Mouse (Mus musculus): ENCODE results near the gene Ptprn2.

Ptprn2 gene

GRCm38 (mm10) chr12:116780419-116780818, 294.9 kb downstream of the Ptprn2 start:
- DNase-seq (ENCODE audit: low spot score in 2 of 2): no peak

GRCm38 (mm10) chr12:116785731-116786130, 300.2 kb downstream of the Ptprn2 start:
- DNase-seq (ENCODE audit: low spot score in 2 of 2): no peak

- no peak for DNase-seq (ENCODE audit: low spot score in 2 of 2)
These were observed 302.8 kb downstream of the Ptprn2 start for GRCm38 (mm10) chr12:116788346-116788745.

GRCm38 (mm10) chr12:116803331-116803730, 317.8 kb downstream of the Ptprn2 start:
- no peak for DNase-seq (ENCODE audit: low spot score in 2 of 2)

- no peak for DNase-seq (ENCODE audit: low spot score in 2 of 2)
These were observed 319.2 kb downstream of the Ptprn2 start for GRCm38 (mm10) chr12:116804712-116805111.

GRCm38 (mm10) chr12:116805129-116805809, 319.7 kb downstream of the Ptprn2 start:
- no peak for DNase-seq (ENCODE audit: low spot score in 2 of 2)

- no peak for DNase-seq (ENCODE audit: low spot score in 2 of 2)
These were observed 320.6 kb downstream of the Ptprn2 start for GRCm38 (mm10) chr12:116806089-116806488.

- DNase-seq (ENCODE audit: low spot score in 2 of 2): no peak
These were observed 327.5 kb downstream of the Ptprn2 start for GRCm38 (mm10) chr12:116813012-116813411.

- DNase-seq (ENCODE audit: low spot score in 2 of 2): no peak
These were observed 334.3 kb downstream of the Ptprn2 start for GRCm38 (mm10) chr12:116819836-116820235.

GRCm38 (mm10) chr12:116823341-116823740, 337.8 kb downstream of the Ptprn2 start:
- no peak for DNase-seq (ENCODE audit: low spot score in 2 of 2)

- DNase-seq (ENCODE audit: low spot score in 2 of 2): no peak
These were observed 342.2 kb downstream of the Ptprn2 start for GRCm38 (mm10) chr12:116827748-116828147.

GRCm38 (mm10) chr12:116838611-116839192, 353.2 kb downstream of the Ptprn2 start:
- no peak for DNase-seq (ENCODE audit: low spot score in 2 of 2)

GRCm38 (mm10) chr12:116842723-116843272, 357.3 kb downstream of the Ptprn2 start:
- DNase-seq (ENCODE audit: low spot score in 2 of 2): no peak

- no peak for DNase-seq (ENCODE audit: low spot score in 2 of 2)
These were observed 360.7 kb downstream of the Ptprn2 start for GRCm38 (mm10) chr12:116846220-116846619.

- DNase-seq (ENCODE audit: low spot score in 2 of 2): no peak
These were observed 361.5 kb downstream of the Ptprn2 start for GRCm38 (mm10) chr12:116847021-116847420.

- DNase-seq (ENCODE audit: low spot score in 2 of 2): no peak
These were observed 370.8 kb downstream of the Ptprn2 start for GRCm38 (mm10) chr12:116856307-116856706.

GRCm38 (mm10) chr12:116861360-116862017, 376.0 kb downstream of the Ptprn2 start:
- no peak for DNase-seq (ENCODE audit: low spot score in 2 of 2)

GRCm38 (mm10) chr12:116863291-116863899, 377.9 kb downstream of the Ptprn2 start:
- DNase-seq (ENCODE audit: low spot score in 2 of 2): no peak

- DNase-seq (ENCODE audit: low spot score in 2 of 2): no peak
These were observed 388.5 kb downstream of the Ptprn2 start for GRCm38 (mm10) chr12:116873866-116874585.

- no peak for DNase-seq (ENCODE audit: low spot score in 2 of 2)
These were observed 402.2 kb downstream of the Ptprn2 start for GRCm38 (mm10) chr12:116887496-116888281.

GRCm38 (mm10) chr12:116888856-116889255, 403.3 kb downstream of the Ptprn2 start:
- no peak for DNase-seq (ENCODE audit: low spot score in 2 of 2)

Measured in thymus, postnatal 10 days (tissue).